Mouse (Mus musculus) small intestine, adult 2 months (tissue): ENCODE measurements around the gene Eng.

Source experiments
- CTCF ChIP-seq: fragments of 200-500 bp; IDR thresholded peaks from 2 replicates; pipeline ENCODE4 v1.5.1; 2012; ENCODE audit warnings: low read depth, mild to moderate bottlenecking, control low read depth, inconsistent platforms, low read length, moderate library complexity, mixed read lengths; ENCODE audit not compliant: insufficient replicate concordance, insufficient read length; ENCODE audit errors: extremely low read depth
- POLR2A ChIP-seq: fragments of 200-500 bp; IDR thresholded peaks from 2 replicates; pipeline ENCODE4 v1.6.1; 2012; ENCODE audit warnings: low read depth, mild to moderate bottlenecking, control low read depth, inconsistent platforms, low read length, moderate library complexity

- TF ChIP-seq CTCF = no peak
- TF ChIP-seq POLR2A = no peak
Measured at GRCm38 (mm10) chr2:32642813-32643212, 3.6 kb upstream of the Eng start.
